Comparison of ENCODE assay signal across 8 mouse cellular contexts in genomic region chr6:38875258-38876070, GRCm38 (mm10). TPM values are rescaled to one million over a fixed set of nuclear protein-coding genes. Genes with fewer than 3 reads are reported as not detected.
DNase-seq lines count a peak whose midpoint lies in the region; ATAC-seq and TF ChIP-seq lines count a peak whose summit lies in the region.

Tbxas1 (plus strand) TSS chr6:38875404.

- H3K4me3 ChIP-seq in embryonic facial prominence, embryonic 11.5 days (ENCODE audit: low read depth, low read length), result peak within 1 kb of the TSS; percentile 100
- H3K4me3 ChIP-seq in kidney, embryonic 15.5 days (replicated peaks), result peak within 1 kb of the TSS; percentile 92
- peak within 1 kb of the TSS; percentile 99 for H3K4me3 ChIP-seq in liver, embryonic 13.5 days (replicated peaks)
- peak within 1 kb of the TSS; percentile 96 for H3K4me3 ChIP-seq in testis, adult 2 months (ENCODE audit: control insufficient read depth, low read depth, low read length)

- no peak for TF ChIP-seq POLR2A in testis, adult 2 months (IDR thresholded peaks at IDR 0.05; ENCODE audit: control insufficient read depth, low read depth, low read length)

- DNase-seq in 3T3-L1 (ENCODE audit: low read depth, low spot score), result peak; percentile 41
- DNase-seq in adrenal gland, adult 8-10 months, result peak; percentile 40
- peak; percentile 66 for DNase-seq in embryonic facial prominence, embryonic 11.5 days (ENCODE audit: low spot score)
- DNase-seq in heart, adult 8-10 months (ENCODE audit: low spot score), result peak; percentile 24
- no peak for DNase-seq in liver, embryonic 13.5 days
- DNase-seq in neural tube, embryonic 10.5 days (ENCODE audit: extremely low spot score, low spot score), result peak; percentile 75

- peak within 1 kb of the TSS; percentile 100 for H3K9ac ChIP-seq in embryonic facial prominence, embryonic 11.5 days (replicated peaks; ENCODE audit: low read length)
- H3K9ac ChIP-seq in kidney, embryonic 15.5 days, result peak within 1 kb of the TSS; percentile 98
- H3K9ac ChIP-seq in liver, embryonic 13.5 days, result peak within 1 kb of the TSS; percentile 100

- peak; percentile 15; the same call in 1 of the 2 replicates for ATAC-seq in embryonic facial prominence, embryonic 11.5 days (replicated peaks; ENCODE audit: insufficient number of reproducible peaks, low FRiP score, low TSS enrichment, low read depth)
- ATAC-seq in kidney, embryonic 15.5 days (replicated peaks; ENCODE audit: low FRiP score), result peak; percentile 68
- ATAC-seq in liver, embryonic 13.5 days (ENCODE audit: low read depth), result peak; percentile 1; the same call in 1 of the 2 replicates

- H3K9me3 ChIP-seq in embryonic facial prominence, embryonic 11.5 days (replicated peaks; ENCODE audit: control insufficient read depth, low read length), result no peaks in the 10 kb centered on the region
- no peaks in the 10 kb centered on the region for H3K9me3 ChIP-seq in kidney, embryonic 15.5 days (replicated peaks)
- H3K9me3 ChIP-seq in liver, embryonic 13.5 days (replicated peaks), result no peaks in the 10 kb centered on the region

- H3K27me3 ChIP-seq in embryonic facial prominence, embryonic 11.5 days (ENCODE audit: control insufficient read depth, insufficient read depth, low read length), result no peaks in the 10 kb centered on the region
- peaks cover 3% of the 10 kb centered on the region; the same call in 1 of the 2 replicates for H3K27me3 ChIP-seq in kidney, embryonic 15.5 days
- peaks cover 8% of the 10 kb centered on the region; the same call in 1 of the 2 replicates for H3K27me3 ChIP-seq in liver, embryonic 13.5 days
- H3K27me3 ChIP-seq in testis, adult 2 months (ENCODE audit: control insufficient read depth, insufficient read depth, low read length), result no peaks in the 10 kb centered on the region

- H3K4me1 ChIP-seq in embryonic facial prominence, embryonic 11.5 days (ENCODE audit: control insufficient read depth, insufficient read depth, low read length), result no peaks in the 10 kb centered on the region
- peaks cover 38% of the 10 kb centered on the region for H3K4me1 ChIP-seq in kidney, embryonic 15.5 days
- H3K4me1 ChIP-seq in liver, embryonic 13.5 days (replicated peaks), result peaks cover 65% of the 10 kb centered on the region
- peaks cover 8% of the 10 kb centered on the region for H3K4me1 ChIP-seq in testis, adult 2 months (ENCODE audit: control insufficient read depth, insufficient read depth, low read length)

- 1% methylated on average over 63 of the region's 77 CpGs for WGBS in embryonic facial prominence, embryonic 11.5 days
- 1% methylated on average over 71 of the region's 77 CpGs for WGBS in kidney, embryonic 15.5 days
- 1% methylated on average over 61 of the region's 77 CpGs for WGBS in liver, embryonic 13.5 days (ENCODE audit: insufficient replicate concordance)

- no peak for TF ChIP-seq CTCF in testis, adult 2 months (IDR thresholded peaks at IDR 0.05; ENCODE audit: control insufficient read depth, insufficient read depth, insufficient replicate concordance, low read depth, low read length)

- peak within 1 kb of the TSS; percentile 89 for H3K27ac ChIP-seq in embryonic facial prominence, embryonic 11.5 days (replicated peaks; ENCODE audit: low read depth, low read length)
- peak within 1 kb of the TSS; percentile 96 for H3K27ac ChIP-seq in kidney, embryonic 15.5 days
- peak within 1 kb of the TSS; percentile 99 for H3K27ac ChIP-seq in liver, embryonic 13.5 days
- peak within 1 kb of the TSS; percentile 85 for H3K27ac ChIP-seq in testis, adult 2 months (ENCODE audit: control insufficient read depth, insufficient read depth, low read depth, low read length)

- peak within 1 kb of the TSS; percentile 43 for H3K4me2 ChIP-seq in embryonic facial prominence, embryonic 11.5 days (ENCODE audit: low read depth, low read length)
- H3K4me2 ChIP-seq in kidney, embryonic 15.5 days, result peak within 1 kb of the TSS; percentile 70
- peak within 1 kb of the TSS; percentile 80 for H3K4me2 ChIP-seq in liver, embryonic 13.5 days

- no peaks in the 10 kb centered on the region for H3K36me3 ChIP-seq in embryonic facial prominence, embryonic 11.5 days (replicated peaks; ENCODE audit: control insufficient read depth, insufficient read depth, low read depth, low read length)
- no peaks in the 10 kb centered on the region for H3K36me3 ChIP-seq in kidney, embryonic 15.5 days
- H3K36me3 ChIP-seq in liver, embryonic 13.5 days, result peaks cover 21% of the 10 kb centered on the region
- no peaks in the 10 kb centered on the region for H3K36me3 ChIP-seq in testis, adult 2 months (ENCODE audit: control insufficient read depth, insufficient read depth, low read length)

RNA-seq across cellular contexts. Expression of gene Tbxas1, which starts in this region (rescaled TPM):
- total RNA-seq in adrenal gland, adult 8-10 months (2022), result 10 to 100 TPM in 2 of 4 experiments, 1 to 10 TPM in 2; 6.9 to 10.5 (median 9.8) TPM
- polyA plus RNA-seq in embryonic facial prominence, embryonic 11.5 days (2014; fragmentation: Nextera tagmentation; extraction: Ambion mirVana), result 1.0 and 1.8 TPM in 2 replicates
- total RNA-seq in heart, adult 8-10 months (2022), result 1 to 10 TPM in 3 of 4 experiments, under 1 TPM in 1; 0.87 to 3.9 (median 1.6) TPM
- 5.3 and 6.4 TPM in 2 replicates for polyA plus RNA-seq in kidney, embryonic 15.5 days (2015; fragmentation: Nextera tagmentation; extraction: Ambion mirVana)
- polyA plus RNA-seq in liver, embryonic 13.5 days (2015; fragmentation: Nextera tagmentation; extraction: Ambion mirVana), result 11.4 and 12.2 TPM in 2 replicates
- polyA plus RNA-seq in testis, adult 2 months (2012; rRNA removed), result 0.16 and 0.53 TPM in 2 replicates

Comparison
In these comparisons a context has a peak if more than half of its experiments do, and no peak if none do; other contexts are left out.
1. ATAC-seq: peak in every context shown above with its lines; median percentile 68 in kidney, embryonic 15.5 days; 15 in embryonic facial prominence, embryonic 11.5 days; 1 in liver, embryonic 13.5 days.